Mouse (Mus musculus): Measurements from ENCODE around the gene Raet1e. TPM values are rescaled to one million over a fixed set of nuclear protein-coding genes. Genes with fewer than 3 reads are reported as not detected.
"Not testable (repeated sequence)": the region's sequence is repeated elsewhere in the genome, so short reads cannot be mapped to it uniquely, and the experiment has no call there.

Raet1e gene
- total RNA-seq, 1 experiment: 13.9 TPM

GRCm38 (mm10) chr10:22360252-22360651 is 201.9 kb downstream of the Raet1e start, which contains the start of gene Raet1d:
Raet1d (plus strand) TSS chr10:22360552.
- H3K9ac ChIP-seq (ENCODE audit: insufficient read depth, low read depth, low read length, poor library complexity, severe bottlenecking); H3K27ac ChIP-seq (ENCODE audit: insufficient read depth, low read depth, low read length, poor library complexity, severe bottlenecking); H3K9me3 ChIP-seq (ENCODE audit: control insufficient read depth, insufficient read depth, low read depth, low read length); H3K36me3 ChIP-seq (ENCODE audit: control insufficient read depth, insufficient read depth, low read length, poor library complexity, severe bottlenecking); in situ Hi-C loops (cut with MboI; ENCODE audit: low sequenced_read_pairs in 2 of 2, unreplicated experiment in 2 of 2); H3K4me3 ChIP-seq (ENCODE audit: insufficient read depth in 1 of 2, low read depth in 1 of 2, low read length in 2 of 2, poor library complexity in 1 of 2, severe bottlenecking in 1 of 2); DNase-seq (ENCODE audit: low read depth, low spot score); H3K4me1 ChIP-seq (ENCODE audit: control insufficient read depth in 2 of 2, insufficient read depth in 2 of 2, low read length in 2 of 2, poor library complexity in 1 of 2): not testable (repeated sequence)

- H3K9ac ChIP-seq (ENCODE audit: insufficient read depth, low read depth, low read length, poor library complexity, severe bottlenecking); H3K4me1 ChIP-seq (ENCODE audit: control insufficient read depth in 2 of 2, insufficient read depth in 2 of 2, low read length in 2 of 2, poor library complexity in 1 of 2); in situ Hi-C loops (cut with MboI; ENCODE audit: low sequenced_read_pairs in 2 of 2, unreplicated experiment in 2 of 2); H3K36me3 ChIP-seq (ENCODE audit: control insufficient read depth, insufficient read depth, low read length, poor library complexity, severe bottlenecking); H3K4me3 ChIP-seq (ENCODE audit: insufficient read depth in 1 of 2, low read depth in 1 of 2, low read length in 2 of 2, poor library complexity in 1 of 2, severe bottlenecking in 1 of 2); DNase-seq (ENCODE audit: low read depth, low spot score); H3K9me3 ChIP-seq (ENCODE audit: control insufficient read depth, insufficient read depth, low read depth, low read length); H3K27ac ChIP-seq (ENCODE audit: insufficient read depth, low read depth, low read length, poor library complexity, severe bottlenecking): not testable (repeated sequence)
Observed at GRCm38 (mm10) chr10:22360957-22361356, 202.6 kb downstream of the Raet1e start.

- H3K4me1 ChIP-seq (ENCODE audit: control insufficient read depth in 2 of 2, insufficient read depth in 2 of 2, low read length in 2 of 2, poor library complexity in 1 of 2); H3K9me3 ChIP-seq (ENCODE audit: control insufficient read depth, insufficient read depth, low read depth, low read length); in situ Hi-C loops (cut with MboI; ENCODE audit: low sequenced_read_pairs in 2 of 2, unreplicated experiment in 2 of 2); H3K9ac ChIP-seq (ENCODE audit: insufficient read depth, low read depth, low read length, poor library complexity, severe bottlenecking); H3K27ac ChIP-seq (ENCODE audit: insufficient read depth, low read depth, low read length, poor library complexity, severe bottlenecking); H3K36me3 ChIP-seq (ENCODE audit: control insufficient read depth, insufficient read depth, low read length, poor library complexity, severe bottlenecking): not testable (repeated sequence)
- peak; percentile 47 for DNase-seq (ENCODE audit: low read depth, low spot score)
- H3K4me3 ChIP-seq (ENCODE audit: insufficient read depth in 1 of 2, low read depth in 1 of 2, low read length in 2 of 2, poor library complexity in 1 of 2, severe bottlenecking in 1 of 2): peak overlapping the region; percentile 15 to 73; a peak in 2 of 4 replicates
Observed at GRCm38 (mm10) chr10:22361415-22362352, 203.3 kb downstream of the Raet1e start.

- H3K27ac ChIP-seq (ENCODE audit: insufficient read depth, low read depth, low read length, poor library complexity, severe bottlenecking); DNase-seq (ENCODE audit: low read depth, low spot score); H3K9ac ChIP-seq (ENCODE audit: insufficient read depth, low read depth, low read length, poor library complexity, severe bottlenecking); H3K9me3 ChIP-seq (ENCODE audit: control insufficient read depth, insufficient read depth, low read depth, low read length); H3K4me3 ChIP-seq (ENCODE audit: insufficient read depth in 1 of 2, low read depth in 1 of 2, low read length in 2 of 2, poor library complexity in 1 of 2, severe bottlenecking in 1 of 2); H3K36me3 ChIP-seq (ENCODE audit: control insufficient read depth, insufficient read depth, low read length, poor library complexity, severe bottlenecking); H3K4me1 ChIP-seq (ENCODE audit: control insufficient read depth in 2 of 2, insufficient read depth in 2 of 2, low read length in 2 of 2, poor library complexity in 1 of 2); in situ Hi-C loops (cut with MboI; ENCODE audit: low sequenced_read_pairs in 2 of 2, unreplicated experiment in 2 of 2): not testable (repeated sequence)
Observed at GRCm38 (mm10) chr10:22362466-22362865, 204.1 kb downstream of the Raet1e start.

- H3K36me3 ChIP-seq (ENCODE audit: control insufficient read depth, insufficient read depth, low read length, poor library complexity, severe bottlenecking); H3K4me3 ChIP-seq (ENCODE audit: insufficient read depth in 1 of 2, low read depth in 1 of 2, low read length in 2 of 2, poor library complexity in 1 of 2, severe bottlenecking in 1 of 2); H3K9ac ChIP-seq (ENCODE audit: insufficient read depth, low read depth, low read length, poor library complexity, severe bottlenecking); H3K27ac ChIP-seq (ENCODE audit: insufficient read depth, low read depth, low read length, poor library complexity, severe bottlenecking); in situ Hi-C loops (cut with MboI; ENCODE audit: low sequenced_read_pairs in 2 of 2, unreplicated experiment in 2 of 2); H3K4me1 ChIP-seq (ENCODE audit: control insufficient read depth in 2 of 2, insufficient read depth in 2 of 2, low read length in 2 of 2, poor library complexity in 1 of 2); H3K9me3 ChIP-seq (ENCODE audit: control insufficient read depth, insufficient read depth, low read depth, low read length); DNase-seq (ENCODE audit: low read depth, low spot score): not testable (repeated sequence)
Observed at GRCm38 (mm10) chr10:22364915-22365314, 206.5 kb downstream of the Raet1e start.

- in situ Hi-C loops (cut with MboI; ENCODE audit: low sequenced_read_pairs in 2 of 2, unreplicated experiment in 2 of 2); DNase-seq (ENCODE audit: low read depth, low spot score); H3K36me3 ChIP-seq (ENCODE audit: control insufficient read depth, insufficient read depth, low read length, poor library complexity, severe bottlenecking): not testable (repeated sequence)
Observed at GRCm38 (mm10) chr10:22381226-22381625, 222.9 kb downstream of the Raet1e start.

GRCm38 (mm10) chr10:22390146-22390545 is 231.8 kb downstream of the Raet1e start:
- H3K4me1 ChIP-seq (ENCODE audit: control insufficient read depth in 2 of 2, insufficient read depth in 2 of 2, low read length in 2 of 2, poor library complexity in 1 of 2); H3K27ac ChIP-seq (ENCODE audit: insufficient read depth, low read depth, low read length, poor library complexity, severe bottlenecking); H3K36me3 ChIP-seq (ENCODE audit: control insufficient read depth, insufficient read depth, low read length, poor library complexity, severe bottlenecking); H3K9ac ChIP-seq (ENCODE audit: insufficient read depth, low read depth, low read length, poor library complexity, severe bottlenecking); in situ Hi-C loops (cut with MboI; ENCODE audit: low sequenced_read_pairs in 2 of 2, unreplicated experiment in 2 of 2); H3K4me3 ChIP-seq (ENCODE audit: insufficient read depth in 1 of 2, low read depth in 1 of 2, low read length in 2 of 2, poor library complexity in 1 of 2, severe bottlenecking in 1 of 2); H3K9me3 ChIP-seq (ENCODE audit: control insufficient read depth, insufficient read depth, low read depth, low read length): not testable (repeated sequence)
- peak; percentile 9 for DNase-seq (ENCODE audit: low read depth, low spot score)

More at GRCm38 (mm10) chr10:22381226-22381625, 222.9 kb downstream of the Raet1e start:
- H3K9ac ChIP-seq (ENCODE audit: insufficient read depth, low read depth, low read length, poor library complexity, severe bottlenecking); H3K4me3 ChIP-seq (ENCODE audit: insufficient read depth in 1 of 2, low read depth in 1 of 2, low read length in 2 of 2, poor library complexity in 1 of 2, severe bottlenecking in 1 of 2); H3K27ac ChIP-seq (ENCODE audit: insufficient read depth, low read depth, low read length, poor library complexity, severe bottlenecking); H3K9me3 ChIP-seq (ENCODE audit: control insufficient read depth, insufficient read depth, low read depth, low read length); H3K4me1 ChIP-seq (ENCODE audit: control insufficient read depth in 2 of 2, insufficient read depth in 2 of 2, low read length in 2 of 2, poor library complexity in 1 of 2): not testable (repeated sequence)

- H3K9me3 ChIP-seq (ENCODE audit: control insufficient read depth, insufficient read depth, low read depth, low read length); DNase-seq (ENCODE audit: low read depth, low spot score); in situ Hi-C loops (cut with MboI; ENCODE audit: low sequenced_read_pairs in 2 of 2, unreplicated experiment in 2 of 2); H3K36me3 ChIP-seq (ENCODE audit: control insufficient read depth, insufficient read depth, low read length, poor library complexity, severe bottlenecking); H3K4me3 ChIP-seq (ENCODE audit: insufficient read depth in 1 of 2, low read depth in 1 of 2, low read length in 2 of 2, poor library complexity in 1 of 2, severe bottlenecking in 1 of 2); H3K4me1 ChIP-seq (ENCODE audit: control insufficient read depth in 2 of 2, insufficient read depth in 2 of 2, low read length in 2 of 2, poor library complexity in 1 of 2); H3K27ac ChIP-seq (ENCODE audit: insufficient read depth, low read depth, low read length, poor library complexity, severe bottlenecking); H3K9ac ChIP-seq (ENCODE audit: insufficient read depth, low read depth, low read length, poor library complexity, severe bottlenecking): not testable (repeated sequence)
Observed at GRCm38 (mm10) chr10:22391616-22392015, 233.2 kb downstream of the Raet1e start.
